Mouse (Mus musculus) left cerebral cortex, adult 2 months (tissue): ENCODE results near the gene Tesmin. TPM values are rescaled to one million over a fixed set of nuclear protein-coding genes. Genes with fewer than 3 reads are reported as not detected.
A peak's percentile ranks its signal among the peaks of the same experiment; 100 is the strongest.

Experiments used
- DNase-seq, 2 experiments: peaks; one replicate each; pipeline ENCODE4 v3.0.0; 2021 to 2022; ENCODE audit warnings: low spot score in 2 of 2, mixed read lengths in 1 of 2; ENCODE audit errors: extremely low spot score in 1 of 2
- H3K27ac ChIP-seq: fragments of 200-600 bp; 2 replicates; pipeline ENCODE4 v1.8.1; 2022
- H3K4me3 ChIP-seq: fragments of 200-600 bp; 2 replicates; pipeline ENCODE4 v1.8.1; 2022
- CTCF ChIP-seq: fragments of 200-600 bp; IDR thresholded peaks from 2 replicates; pipeline ENCODE4 v1.8.1; 2022; ENCODE audit warnings: antibody characterized with exemption, mild to moderate bottlenecking, moderate library complexity
- intact Hi-C: fragments of 180-260 bp; cut with DNase I; formaldehyde crosslinking; loops from one replicate; pipeline ENCODE4 v1.15.1; 2025
- long read RNA-seq, 2 experiments: library from polyadenylated mRNA; stranded (forward); transcript quantifications; one replicate each; pipeline ENCODE4 v2.0.0; 2021; ENCODE audit warnings: borderline mapping rate in 2 of 2
- total RNA-seq, 2 experiments: library from RNA; stranded (reverse); gene quantifications; 2 replicates each; pipeline ENCODE4 v1.2.3; 2021

Tesmin gene
- total RNA-seq: under 1 TPM; 0.19 to 0.36 TPM
- long read RNA-seq, experiment 1: 0 reads
- long read RNA-seq, experiment 2: 0 reads

- DNase-seq: peak; percentile 62 to 70
- no peak for TF ChIP-seq CTCF
- Histone ChIP-seq H3K4me3 (peak within 1 kb of the TSS; percentile 52), H3K27ac (peak within 1 kb of the TSS; percentile 28; the same call in 1 of the 2 replicates)
- intact Hi-C loops: loop anchor here (1.0 to 10.0 kb wide), 3 partner anchors 63 to 336 kb away; partner anchors contain the start of gene Ppp6r3
These were observed at the start of gene Tesmin for GRCm38 (mm10) chr19:3388629-3389057. TSS of gene Tesmin (plus strand) at chr19:3388857.

DNA sequence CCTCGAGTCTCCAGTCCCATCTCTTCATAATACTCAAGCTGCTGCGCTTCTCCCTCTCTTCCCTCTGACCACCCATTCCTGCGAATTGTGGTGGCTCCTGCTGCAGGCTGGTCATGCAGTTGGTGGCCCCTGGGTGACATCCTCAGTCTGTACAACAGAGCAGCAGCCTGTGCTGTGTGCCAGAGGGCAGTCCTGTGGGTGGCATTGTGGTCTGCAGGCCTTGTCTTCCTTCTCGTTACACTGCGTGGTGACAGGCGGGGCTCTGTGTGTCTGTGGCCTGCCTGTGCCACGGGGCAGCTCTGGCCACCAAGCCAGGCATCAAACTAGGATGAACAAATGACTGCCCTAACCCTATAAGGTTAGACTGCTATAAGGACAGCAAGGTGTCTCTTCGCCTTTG is 49.5 kb upstream of the Tesmin start:
- no peak for DNase-seq
- intact Hi-C loops: no loop called here
- no peak for TF ChIP-seq CTCF
- no peak overlapping the region for H3K4me3 ChIP-seq
- H3K27ac ChIP-seq: no peak overlapping the region

- Histone ChIP-seq H3K27ac (peak overlapping the region; percentile 34; the same call in 1 of the 2 replicates), H3K4me3 (no peak overlapping the region)
- peak; percentile 32 to 40 for DNase-seq
- intact Hi-C loops: no loop called here
- no peak for TF ChIP-seq CTCF
These were observed 47.6 kb upstream of the Tesmin start for GRCm38 (mm10) chr19:3341021-3341420.

GRCm38 (mm10) chr19:3343929-3344328 is 44.7 kb upstream of the Tesmin start:
- H3K27ac ChIP-seq: no peak overlapping the region
- H3K4me3 ChIP-seq: no peak overlapping the region
- TF ChIP-seq CTCF: no peak
- DNase-seq: no peak
- intact Hi-C loops: no loop called here

GRCm38 (mm10) chr19:3344636-3345544 is 43.8 kb upstream of the Tesmin start:
- no peak for TF ChIP-seq CTCF
- intact Hi-C loops: no loop called here
- Histone ChIP-seq H3K4me3 (no peak overlapping the region), H3K27ac (no peak overlapping the region)
- no peak for DNase-seq

DNA sequence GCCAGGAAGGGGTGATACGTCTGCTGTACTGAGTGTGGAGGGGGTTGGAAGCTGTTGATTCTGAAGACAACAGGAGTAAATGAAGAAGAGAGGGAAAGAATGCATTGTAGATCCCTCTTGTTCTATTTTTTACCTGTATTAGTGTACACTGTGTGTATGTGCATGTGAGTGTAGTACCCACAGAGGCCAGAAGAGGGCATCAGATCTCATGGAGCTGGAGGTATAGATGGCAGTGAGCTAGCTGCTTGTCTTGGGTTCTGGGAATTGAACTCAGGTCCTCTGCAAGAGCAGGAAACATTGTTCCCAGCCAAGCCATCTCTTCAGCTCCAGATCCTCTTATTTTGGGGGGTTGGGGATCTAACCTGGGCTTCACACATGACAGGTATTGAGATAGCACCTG is 40.9 kb upstream of the Tesmin start:
- DNase-seq: no peak
- H3K4me3 ChIP-seq: no peak overlapping the region
- intact Hi-C loops: no loop called here
- TF ChIP-seq CTCF: peak; percentile 32
- H3K27ac ChIP-seq: no peak overlapping the region

DNA sequence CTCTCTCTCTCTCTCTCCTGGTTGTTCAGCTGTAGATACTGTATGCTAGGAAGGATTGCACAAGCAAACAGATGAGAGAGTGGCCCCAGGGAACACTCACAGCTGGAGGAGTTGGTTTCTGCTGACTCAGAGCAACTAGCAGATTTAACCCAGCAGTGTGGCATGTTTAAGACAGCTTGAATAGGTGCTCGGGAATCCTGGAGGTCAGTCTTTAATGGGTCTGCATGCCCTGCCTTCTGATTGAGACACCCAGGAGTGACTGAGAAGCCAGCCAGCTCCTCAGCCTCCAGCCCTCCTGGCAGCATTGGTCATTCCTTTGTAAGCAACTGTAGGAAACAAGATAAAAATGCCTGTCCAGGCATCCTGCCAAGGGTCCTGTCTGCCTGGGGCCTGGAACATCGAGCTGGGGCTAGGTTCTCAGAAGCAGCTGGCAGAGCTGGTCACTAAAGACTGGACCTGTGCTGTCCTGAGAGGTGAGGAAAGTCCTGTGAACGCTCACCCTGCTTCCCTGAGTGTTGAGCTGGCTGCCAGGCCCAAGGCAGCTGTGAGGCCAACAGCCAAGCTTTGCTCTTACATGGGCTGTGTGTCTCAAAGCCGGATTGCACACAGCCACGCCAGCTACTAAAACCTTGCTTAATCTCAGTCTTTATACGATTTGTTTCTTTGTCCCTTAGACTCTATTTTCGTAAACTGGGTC is 35.1 kb upstream of the Tesmin start:
- peak in 1 of 2 experiments; percentile 19 for DNase-seq
- intact Hi-C loops: loop anchor here (2.0 kb wide), 1 partner anchor 31 kb away; the partner anchor contains the start of gene Cpt1a
- no peak for TF ChIP-seq CTCF
- H3K4me3 ChIP-seq: no peak overlapping the region
- no peak overlapping the region; the same call in 1 of the 2 replicates for H3K27ac ChIP-seq

- no peak for DNase-seq
- peak; percentile 49 for TF ChIP-seq CTCF
- Histone ChIP-seq H3K4me3 (no peak overlapping the region), H3K27ac (no peak overlapping the region)
- intact Hi-C loops: loop anchor here (2.0 kb wide), 1 partner anchor 32 kb away; the partner anchor contains the start of gene Cpt1a
These were observed 33.6 kb upstream of the Tesmin start for GRCm38 (mm10) chr19:3355096-3355495.

DNA sequence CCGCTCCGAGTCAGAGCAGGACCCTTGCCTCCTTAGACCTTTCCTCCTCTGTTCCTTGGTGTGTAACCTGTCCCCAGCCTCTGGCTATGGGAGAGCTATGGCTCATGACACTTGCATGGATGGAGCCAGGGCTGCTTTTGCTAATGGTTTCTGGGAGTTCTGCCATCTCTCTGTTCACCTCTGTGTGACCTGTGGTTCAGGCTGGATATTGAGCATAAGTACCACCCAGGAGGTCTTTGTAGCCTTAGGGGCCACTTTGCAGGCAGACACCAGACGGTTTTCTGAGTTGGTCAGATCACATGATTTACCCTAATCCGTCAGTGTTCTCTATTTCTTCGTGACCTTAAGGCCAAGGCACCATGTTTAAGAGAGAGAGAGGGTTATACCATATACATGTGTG is 32.1 kb upstream of the Tesmin start:
- no peak for TF ChIP-seq CTCF
- intact Hi-C loops: no loop called here
- no peak for DNase-seq
- H3K27ac ChIP-seq: no peak overlapping the region
- H3K4me3 ChIP-seq: no peak overlapping the region

DNA sequence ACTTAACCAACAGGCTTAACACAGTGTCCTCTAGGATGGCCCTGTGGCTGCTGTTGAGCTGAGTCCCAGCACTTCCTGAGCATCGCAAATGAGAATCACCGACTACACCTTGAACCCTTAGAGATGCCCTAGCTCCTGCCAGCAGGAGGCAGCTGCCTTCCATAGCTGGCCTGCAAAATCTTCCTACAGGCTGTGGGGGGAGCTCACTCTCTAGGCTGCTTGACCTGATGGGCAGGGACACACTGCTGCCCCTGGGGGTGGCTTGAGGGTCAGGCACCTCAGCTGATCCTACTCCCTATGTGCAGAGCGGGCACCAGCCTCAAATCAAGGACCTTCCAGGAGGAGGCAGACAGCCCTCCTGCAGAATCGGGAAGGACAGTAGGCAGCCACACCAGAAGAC is 31.0 kb upstream of the Tesmin start:
- no peak for DNase-seq
- Histone ChIP-seq H3K27ac (no peak overlapping the region), H3K4me3 (no peak overlapping the region)
- peak; percentile 5 for TF ChIP-seq CTCF
- intact Hi-C loops: no loop called here

DNA sequence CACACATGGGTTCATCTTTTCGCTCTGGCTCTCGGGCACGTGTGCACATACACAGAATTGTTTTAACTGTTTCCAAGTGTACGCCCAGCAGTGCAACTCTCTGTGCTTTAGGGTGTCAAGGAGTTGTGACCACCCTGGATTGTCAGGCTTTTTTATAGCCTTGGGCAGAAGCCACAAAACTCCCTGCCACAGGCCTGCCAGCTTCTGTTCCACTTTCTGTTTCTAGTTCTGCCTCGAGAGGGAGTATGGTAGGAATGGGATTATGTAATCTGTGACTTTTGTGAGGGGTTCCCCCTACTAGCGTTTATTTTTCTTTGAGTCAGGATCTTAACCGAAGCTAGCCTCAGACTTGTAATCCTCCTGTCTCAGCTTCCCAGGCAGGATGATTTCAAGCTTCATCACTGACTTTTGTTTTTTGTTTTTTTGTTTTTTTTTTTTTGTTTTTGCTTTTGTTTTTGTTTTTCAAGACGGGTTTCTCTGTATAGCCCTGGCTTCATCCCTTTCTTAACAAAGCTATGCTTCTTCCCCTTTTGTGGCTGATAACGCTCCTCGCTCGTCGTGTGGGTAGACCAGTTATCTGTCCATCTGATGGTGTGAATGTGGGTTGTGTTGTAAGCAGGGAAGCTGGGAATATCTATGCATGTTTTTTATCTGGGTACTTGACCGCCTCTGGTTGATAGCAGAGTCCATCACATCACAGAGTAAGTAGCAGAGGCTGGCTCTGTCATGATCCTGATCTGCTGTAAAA is 28.6 kb upstream of the Tesmin start:
- no peak overlapping the region for H3K4me3 ChIP-seq
- intact Hi-C loops: no loop called here
- no peak; the same call in 1 of the 2 replicates for TF ChIP-seq CTCF
- H3K27ac ChIP-seq: no peak overlapping the region
- DNase-seq: no peak

DNA sequence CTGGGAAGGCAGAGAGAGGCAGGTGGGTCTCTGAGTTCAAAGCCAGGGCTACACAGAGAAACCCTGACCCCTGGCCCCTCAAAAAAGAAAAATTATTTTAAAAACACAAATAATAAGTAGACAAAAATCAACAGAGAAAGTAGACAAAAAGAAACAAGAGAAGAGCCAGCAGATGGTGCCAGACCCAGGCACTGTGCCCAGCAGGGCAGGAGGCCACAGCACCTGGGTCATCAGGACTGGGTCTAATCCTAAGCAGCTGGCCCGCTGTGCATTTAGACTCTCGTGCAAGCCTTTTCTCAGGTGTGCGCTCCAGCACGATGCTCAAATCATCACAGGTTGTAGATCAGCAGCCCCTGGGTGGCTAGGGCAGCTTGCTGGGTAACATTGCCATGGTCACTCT is 25.1 kb upstream of the Tesmin start:
- no peak for TF ChIP-seq CTCF
- intact Hi-C loops: no loop called here
- H3K27ac ChIP-seq: no peak overlapping the region
- no peak for DNase-seq
- H3K4me3 ChIP-seq: no peak overlapping the region
